Mouse (Mus musculus) frontal cortex, adult (tissue): ENCODE measurements at regions not wholly inside any gene's neighbourhood (a gene's known extent, or its start where the extent isn't known, plus 50 kb on each side); places are given as distances from the start of the nearest gene placed in this dataset.
A peak's percentile ranks its signal among the peaks of the same experiment; 100 is the strongest.
"Not testable (repeated sequence)": the region's sequence is repeated elsewhere in the genome, so short reads cannot be mapped to it uniquely, and the experiment has no call there.

Experiments
- ATAC-seq: cut with Nextera tagmentation; 2 replicates; pipeline ENCODE4 v1.9.2; 2017; ENCODE audit warnings: mild to moderate bottlenecking, moderate library complexity, mixed read lengths; ENCODE audit not compliant: low TSS enrichment

- ATAC-seq, result no peak
Measured at GRCm38 (mm10) chr1:149129767-149130287, 831.3 kb downstream of the Pla2g4a start.

- no peak for ATAC-seq
Measured at GRCm38 (mm10) chr1:149129138-149129537, 832.0 kb downstream of the Pla2g4a start.

GRCm38 (mm10) chr1:149127709-149128108 is 833.4 kb downstream of the Pla2g4a start:
- ATAC-seq, result no peak

- ATAC-seq, result peak; percentile 95
Measured at GRCm38 (mm10) chr1:149103396-149103795, 857.7 kb downstream of the Pla2g4a start.

GRCm38 (mm10) chr1:149097426-149097825 is 863.7 kb downstream of the Pla2g4a start:
- no peak for ATAC-seq

GRCm38 (mm10) chr1:149074681-149075080 is 886.4 kb downstream of the Pla2g4a start:
- no peak for ATAC-seq

- no peak for ATAC-seq
Measured at GRCm38 (mm10) chr1:149069570-149069969, 891.5 kb downstream of the Pla2g4a start.

GRCm38 (mm10) chr1:149063011-149063410 is 898.1 kb downstream of the Pla2g4a start:
- not testable (repeated sequence) for ATAC-seq

- no peak for ATAC-seq
Measured at GRCm38 (mm10) chr1:149038188-149038967, 922.7 kb downstream of the Pla2g4a start.

GRCm38 (mm10) chr1:149028316-149028715 is 932.8 kb downstream of the Pla2g4a start:
- no peak for ATAC-seq

- no peak for ATAC-seq
Measured at GRCm38 (mm10) chr1:149021734-149022133, 939.4 kb downstream of the Pla2g4a start.

- no peak for ATAC-seq
Measured at GRCm38 (mm10) chr1:149021273-149021672, 939.8 kb downstream of the Pla2g4a start.

- ATAC-seq, result no peak
Measured at GRCm38 (mm10) chr1:149014559-149014958, 946.5 kb downstream of the Pla2g4a start.

GRCm38 (mm10) chr1:149010767-149011166 is 950.3 kb downstream of the Pla2g4a start:
- peak; percentile 85 for ATAC-seq

- ATAC-seq, result no peak
Measured at GRCm38 (mm10) chr1:149000092-149000491, 961.0 kb downstream of the Pla2g4a start.

- ATAC-seq, result peak; percentile 73
Measured at GRCm38 (mm10) chr1:148993586-148993985, 967.5 kb downstream of the Pla2g4a start.

- no peak for ATAC-seq
Measured at GRCm38 (mm10) chr1:148977377-148977776, 983.7 kb downstream of the Pla2g4a start.

- ATAC-seq, result no peak
Measured at GRCm38 (mm10) chr1:148965358-148965757, 995.7 kb downstream of the Pla2g4a start.

- ATAC-seq, result no peak
Measured at GRCm38 (mm10) chr1:148934366-148934765, 1026.7 kb downstream of the Pla2g4a start.

- ATAC-seq, result no peak
Measured at GRCm38 (mm10) chr1:148924506-148924905, 1036.6 kb downstream of the Pla2g4a start.

GRCm38 (mm10) chr1:148917062-148917461 is 1044.0 kb downstream of the Pla2g4a start:
- ATAC-seq, result no peak

GRCm38 (mm10) chr1:148912819-148913218 is 1048.3 kb downstream of the Pla2g4a start:
- no peak for ATAC-seq

GRCm38 (mm10) chr1:148904067-148904466 is 1057.0 kb downstream of the Pla2g4a start:
- ATAC-seq, result no peak
